Mouse (Mus musculus) cerebellum, adult 2 months (tissue): ENCODE results near the gene Sbf2. TPM values are rescaled to one million over a fixed set of nuclear protein-coding genes. Genes with fewer than 3 reads are reported as not detected.
"Not testable (repeated sequence)": the region's sequence is repeated elsewhere in the genome, so short reads cannot be mapped to it uniquely, and the experiment has no call there.

Experiments
- DNase-seq, 2 experiments: peaks; one replicate each; pipeline ENCODE4 v3.0.0; 2021
- H3K27ac ChIP-seq: fragments of 200-500 bp; 2 replicates; pipeline ENCODE4 v1.5.1; 2012; ENCODE audit warnings: low read length, control low read depth, inconsistent platforms; ENCODE audit not compliant: insufficient read depth
- H3K27me3 ChIP-seq: fragments of 200-500 bp; 2 replicates; pipeline ENCODE4 v1.6.1; 2012; ENCODE audit warnings: inconsistent platforms, mild to moderate bottlenecking, low read length, moderate library complexity; ENCODE audit not compliant: control insufficient read depth, insufficient read depth
- H3K4me1 ChIP-seq: fragments of 200-500 bp; 2 replicates; pipeline ENCODE4 v1.6.1; 2011; ENCODE audit warnings: low read length; ENCODE audit not compliant: control insufficient read depth, insufficient read depth
- H3K4me3 ChIP-seq: fragments of 200-500 bp; replicated peaks from 2 replicates; pipeline ENCODE3; 2011; ENCODE audit warnings: mild to moderate bottlenecking, low read depth, low read length, control low read depth; ENCODE audit not compliant: insufficient read depth
- CTCF ChIP-seq: fragments of 200-500 bp; IDR thresholded peaks from 2 replicates; pipeline ENCODE4 v1.5.1; 2011; ENCODE audit warnings: low read depth, mild to moderate bottlenecking, control low read depth, low read length, moderate library complexity, borderline replicate concordance; ENCODE audit not compliant: insufficient read depth
- POLR2A ChIP-seq: fragments of 200-500 bp; IDR thresholded peaks from 2 replicates; pipeline ENCODE4 v1.6.1; 2011; ENCODE audit warnings: low read length, control low read depth, borderline replicate concordance; ENCODE audit not compliant: insufficient read depth
- WGBS: fragments of 180-500 bp; shearing (Covaris S2); methylation state at CpG from one replicate; pipeline ENCODE4 v1.1.7; 2018; 5-methylcytosine and 5-hydroxymethylcytosine counted together
- polyA plus RNA-seq: library from polyadenylated mRNA; depleted of rRNA; stranded (reverse); fragments of >200 nt; gene quantifications from 2 replicates; pipeline ENCODE4 v1.2.3, GENCODE M21; 2012

Sbf2 gene
- polyA plus RNA-seq, 1 experiment: 34.7 TPM

DNA sequence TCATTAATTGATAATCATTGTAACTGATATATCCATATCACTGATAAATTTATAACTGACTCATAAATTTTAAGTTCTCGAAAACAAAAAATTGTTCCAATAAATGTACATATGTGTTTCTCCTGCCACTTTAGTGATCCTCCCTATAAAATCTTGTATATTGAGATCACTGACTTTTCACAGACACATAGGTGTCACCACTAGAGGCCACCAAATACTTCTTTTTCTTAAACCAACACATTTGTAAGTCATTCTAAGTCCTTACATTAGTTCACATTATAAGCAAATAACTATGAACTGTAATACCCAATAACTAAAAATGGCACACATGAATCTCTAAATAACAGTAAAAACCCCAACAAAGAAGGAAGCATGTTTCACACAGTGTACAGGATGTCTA, 66.5 kb downstream of the Sbf2 start:
- no peaks in the 10 kb centered on the region for H3K27me3 ChIP-seq
- TF ChIP-seq POLR2A (no peak), CTCF (peak; percentile 35; the same call in 1 of the 2 replicates)
- H3K27ac ChIP-seq: no peak overlapping the region
- H3K4me3 ChIP-seq: no peak overlapping the region
- WGBS: 93% methylated on average over 1 of the region's 1 CpGs
- DNase-seq: peak in 1 of 2 experiments; percentile 50
- H3K4me1 ChIP-seq: no peaks in the 10 kb centered on the region

DNA sequence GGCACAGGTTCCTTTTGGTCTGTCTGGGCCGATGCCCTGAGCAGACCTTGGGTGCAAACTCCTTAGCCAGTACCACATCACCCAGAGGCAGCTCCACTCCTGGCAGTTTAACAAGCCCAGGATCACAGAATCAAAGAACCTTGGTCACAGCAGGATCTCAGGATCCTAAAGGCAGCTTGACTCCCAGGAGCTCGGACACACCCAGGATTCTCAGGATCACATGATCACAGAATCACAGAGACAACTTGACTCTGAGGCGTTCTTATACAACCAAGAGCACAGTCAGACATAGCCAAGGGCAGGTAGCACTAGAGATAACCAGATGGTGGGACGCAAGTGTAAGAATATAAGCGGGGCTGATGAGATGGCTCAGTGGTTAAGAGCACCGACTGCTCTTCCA, 71.4 kb downstream of the Sbf2 start:
- WGBS: 91% methylated on average over 6 of the region's 6 CpGs
- no peak for DNase-seq
- H3K4me3 ChIP-seq: no peak overlapping the region
- no peak overlapping the region for H3K27ac ChIP-seq
- H3K4me1 ChIP-seq: no peaks in the 10 kb centered on the region
- no peak for TF ChIP-seq CTCF
- no peak for TF ChIP-seq POLR2A
- H3K27me3 ChIP-seq: no peaks in the 10 kb centered on the region

DNA sequence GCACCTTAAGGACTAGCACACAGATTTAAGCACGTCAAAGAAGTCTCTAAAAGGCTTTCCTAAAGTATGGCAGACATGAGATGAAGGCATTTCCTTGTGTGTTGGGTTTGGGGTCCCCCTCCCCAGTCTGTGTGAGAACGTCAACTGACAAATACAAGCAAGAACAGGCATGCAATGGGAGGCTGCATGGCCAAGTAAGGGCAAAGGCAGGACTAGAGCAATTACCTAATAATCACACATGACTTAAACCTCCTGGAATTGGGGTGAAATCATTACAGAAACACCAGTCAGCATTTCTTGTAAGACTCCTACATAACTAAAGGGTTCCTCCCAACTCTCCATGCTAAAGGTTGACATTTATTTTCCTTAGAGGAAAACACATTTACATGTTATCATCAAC, 75.5 kb downstream of the Sbf2 start:
- DNase-seq: no peak
- Histone ChIP-seq H3K27ac (no peak overlapping the region), H3K4me1 (no peaks in the 10 kb centered on the region), H3K27me3 (no peaks in the 10 kb centered on the region), H3K4me3 (no peak overlapping the region)
- no peak for TF ChIP-seq POLR2A
- TF ChIP-seq CTCF: no peak
- 57% methylated on average over 2 of the region's 2 CpGs for WGBS

DNA sequence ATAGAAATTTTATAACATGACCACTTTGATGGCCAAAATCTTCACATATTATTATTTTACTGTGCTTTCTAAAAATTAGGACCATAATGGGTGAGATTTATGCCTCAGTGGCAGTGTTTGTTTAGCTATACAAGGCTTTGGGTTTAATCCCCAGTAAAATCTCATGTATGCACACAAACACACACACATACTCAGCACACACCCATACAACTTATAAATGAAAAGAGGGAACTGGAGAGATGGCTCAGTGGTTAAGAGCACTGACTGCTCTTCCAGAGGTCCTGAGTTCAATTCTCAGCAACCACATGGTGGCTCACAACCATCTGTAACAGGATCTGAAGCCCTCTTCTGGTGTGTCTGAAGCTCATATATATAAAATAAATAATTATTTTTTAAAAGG, 84.4 kb downstream of the Sbf2 start:
- DNase-seq, H3K4me3 ChIP-seq, H3K4me1 ChIP-seq, H3K27ac ChIP-seq, H3K27me3 ChIP-seq: not testable (repeated sequence)

DNA sequence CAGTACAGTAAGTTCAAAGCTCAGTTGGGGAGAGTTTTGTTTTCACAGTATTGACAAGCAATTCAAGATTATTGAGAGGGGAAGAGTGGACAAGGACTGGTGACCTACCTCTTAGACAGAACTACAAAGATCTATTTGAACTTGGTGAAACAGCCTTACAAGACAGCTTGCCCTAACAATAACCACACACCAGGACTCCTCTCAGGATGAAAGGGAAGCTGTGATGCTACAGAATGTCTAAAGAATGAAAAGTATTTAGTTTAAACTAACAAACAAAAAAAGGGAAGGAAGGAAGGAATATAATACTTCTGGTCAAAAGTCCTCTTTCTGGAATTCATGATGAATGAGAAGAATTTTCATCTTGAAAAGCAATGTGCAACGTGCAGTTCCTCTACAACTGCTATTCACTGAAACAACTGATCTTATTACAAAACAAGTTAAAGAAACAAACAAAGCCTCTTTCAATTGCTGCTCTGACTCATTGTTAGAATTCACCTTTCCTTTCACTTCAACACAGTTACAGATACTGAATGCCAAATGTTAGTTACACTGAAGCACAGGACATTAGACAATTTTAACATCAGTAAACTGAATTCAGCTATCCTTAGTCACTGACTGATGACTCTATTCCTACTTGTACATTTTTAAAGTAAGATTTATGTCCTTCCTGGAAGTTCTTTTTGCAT, 89.5 kb downstream of the Sbf2 start:
- Histone ChIP-seq H3K4me1 (peaks cover 4% of the 10 kb centered on the region; the same call in 1 of the 2 replicates), H3K27me3 (no peaks in the 10 kb centered on the region), H3K4me3 (no peak overlapping the region), H3K27ac (no peak overlapping the region)
- no peak for DNase-seq
- 69% methylated on average over 1 of the region's 1 CpGs for WGBS
- TF ChIP-seq CTCF (no peak), POLR2A (no peak)

DNA sequence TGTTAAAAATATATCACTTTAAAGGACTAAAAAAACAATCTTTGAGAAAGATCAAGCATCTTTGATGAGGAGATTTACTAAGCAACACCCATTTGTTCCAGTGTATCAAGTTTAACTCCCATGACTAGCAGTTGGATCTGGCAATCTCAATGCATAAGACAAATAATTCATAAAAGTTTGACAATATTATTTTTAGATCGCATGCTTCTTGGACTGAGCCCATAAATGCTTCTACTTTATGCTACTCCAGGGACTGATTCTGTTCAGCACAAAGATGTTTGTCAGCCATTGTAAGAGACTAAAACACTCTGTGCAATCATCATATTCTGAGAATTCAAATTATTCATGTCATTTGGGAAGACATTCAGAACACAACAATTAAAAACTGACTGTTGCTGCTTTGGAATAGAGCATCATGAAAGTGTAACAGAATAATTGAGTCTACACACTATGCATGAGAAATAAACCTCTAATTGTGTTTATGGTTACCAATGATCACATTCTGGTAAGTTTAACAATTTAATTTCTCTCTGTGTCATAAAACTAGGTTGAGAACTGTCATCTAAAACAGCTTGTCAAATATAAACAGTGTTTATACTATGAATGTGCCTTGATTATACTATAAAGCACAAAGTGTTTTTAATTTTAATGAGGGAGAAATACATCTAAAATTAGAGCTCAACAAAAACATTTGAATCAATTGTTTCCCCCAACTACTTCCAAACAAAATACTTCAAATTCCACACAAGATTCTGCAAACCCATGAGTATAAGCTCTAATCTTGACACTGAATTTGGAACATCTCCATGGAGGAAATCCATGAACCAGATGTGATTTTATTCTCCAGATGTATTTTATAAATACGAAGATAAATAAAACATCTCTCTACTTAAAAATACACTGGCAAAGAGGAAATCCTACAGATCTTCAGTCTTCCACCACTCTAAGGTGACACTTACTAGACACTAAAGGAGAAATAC, 98.2 kb downstream of the Sbf2 start:
- no peak for DNase-seq
- TF ChIP-seq POLR2A (no peak), CTCF (no peak)
- Histone ChIP-seq H3K27me3 (no peaks in the 10 kb centered on the region), H3K27ac (no peak overlapping the region), H3K4me3 (no peak overlapping the region), H3K4me1 (no peaks in the 10 kb centered on the region)
- WGBS: 78% methylated on average over 2 of the region's 2 CpGs

DNA sequence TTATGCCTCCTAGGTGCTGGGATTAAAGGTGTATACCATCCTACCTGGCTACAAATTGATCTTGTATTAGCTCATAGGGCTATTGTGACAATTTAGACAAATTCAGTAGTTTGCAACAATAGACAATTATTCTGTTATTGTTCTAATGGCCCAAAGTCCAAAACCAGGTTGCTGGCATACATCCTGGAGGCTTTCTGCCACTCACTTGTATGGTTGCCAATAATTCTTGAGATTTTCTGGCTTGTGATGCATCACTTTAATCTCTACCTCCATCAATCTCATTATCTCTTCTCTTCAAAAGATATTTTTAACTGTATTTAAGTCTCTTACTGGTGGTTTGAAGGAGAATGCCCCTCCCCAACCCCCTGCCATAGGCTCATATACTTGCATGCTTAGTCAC, 100.6 kb downstream of the Sbf2 start:
- Histone ChIP-seq H3K4me3 (no peak overlapping the region), H3K4me1 (no peaks in the 10 kb centered on the region), H3K27ac (no peak overlapping the region), H3K27me3 (no peaks in the 10 kb centered on the region)
- TF ChIP-seq POLR2A: no peak
- no peak for TF ChIP-seq CTCF
- DNase-seq: peak; percentile 28 to 52

DNA sequence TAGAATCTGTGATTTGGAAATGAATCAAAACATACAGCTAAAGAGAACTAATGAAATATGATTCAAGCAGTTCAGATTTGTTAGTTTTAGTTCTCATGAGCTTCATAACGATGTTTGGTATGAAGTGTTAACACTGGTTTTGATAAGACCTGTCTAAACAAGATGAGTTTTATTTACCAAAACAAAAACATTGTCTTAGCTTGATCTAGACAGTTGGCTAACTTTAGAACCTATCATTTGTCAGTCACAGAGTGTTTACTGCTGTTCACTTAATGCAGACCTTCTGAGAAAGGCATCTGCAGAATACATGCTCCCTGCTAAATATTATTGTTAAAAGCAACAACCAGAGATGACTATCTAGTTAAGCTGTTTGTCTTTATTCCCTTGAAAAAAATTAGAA, 116.1 kb downstream of the Sbf2 start:
- no peaks in the 10 kb centered on the region for H3K27me3 ChIP-seq
- no peaks in the 10 kb centered on the region for H3K4me1 ChIP-seq
- no peak for DNase-seq
- WGBS: 95% methylated on average over 1 of the region's 1 CpGs
- H3K4me3 ChIP-seq: no peak overlapping the region
- no peak overlapping the region for H3K27ac ChIP-seq
- TF ChIP-seq POLR2A (no peak), CTCF (no peak)
